Mouse (Mus musculus) small intestine, adult 2 months (tissue): Measurements from ENCODE around the gene Mtmr2.

Experiments
- CTCF ChIP-seq: fragments of 200-500 bp; IDR thresholded peaks from 2 replicates; pipeline ENCODE4 v1.5.1; 2012; ENCODE audit warnings: low read depth, mild to moderate bottlenecking, control low read depth, inconsistent platforms, low read length, moderate library complexity, mixed read lengths; ENCODE audit not compliant: insufficient replicate concordance, insufficient read length; ENCODE audit errors: extremely low read depth
- POLR2A ChIP-seq: fragments of 200-500 bp; IDR thresholded peaks from 2 replicates; pipeline ENCODE4 v1.6.1; 2012; ENCODE audit warnings: low read depth, mild to moderate bottlenecking, control low read depth, inconsistent platforms, low read length, moderate library complexity

DNA sequence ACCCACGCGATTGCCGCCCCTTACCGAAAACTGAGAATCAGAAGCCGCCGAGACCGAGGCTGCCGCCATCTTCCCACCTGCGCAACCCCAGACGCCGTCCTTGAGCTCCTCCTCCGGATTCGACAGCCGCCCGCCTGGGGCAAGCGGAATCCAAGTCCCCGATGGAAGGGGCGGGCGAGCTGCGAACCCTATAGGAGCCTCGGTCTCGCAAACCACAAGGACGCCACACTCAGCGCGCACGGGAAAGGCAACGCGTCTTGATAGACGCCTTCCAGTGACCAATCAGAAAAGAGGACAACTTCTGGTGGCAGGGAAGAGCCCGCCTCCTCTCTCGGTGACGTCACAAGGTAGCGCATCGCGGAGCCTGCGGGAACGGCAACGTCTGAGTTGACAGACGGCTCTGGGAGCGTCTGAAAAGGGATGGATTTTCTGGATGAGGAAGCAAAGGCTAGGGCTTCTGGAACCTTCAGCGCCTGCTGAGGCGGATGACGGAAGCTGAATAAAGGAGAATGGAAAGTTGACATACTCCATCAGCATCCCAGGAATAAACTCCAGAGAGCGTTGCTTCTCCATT is 78.7 kb downstream of the Mtmr2 start, which contains the start of gene Cep57:
- TF ChIP-seq CTCF (no peak), POLR2A (peak; percentile 65)
